ENCODE assay signal across 8 mouse cellular contexts in genomic region chr11:84794496-84795113, GRCm38 (mm10). TPM values are rescaled to one million over a fixed set of nuclear protein-coding genes. Genes with fewer than 3 reads are reported as not detected.
DNase-seq lines count a peak whose midpoint lies in the region; ATAC-seq and TF ChIP-seq lines count a peak whose summit lies in the region.

No protein-coding gene starts in this region.

- no peak for TF ChIP-seq POLR2A in heart, adult 2 months (IDR thresholded peaks at IDR 0.05; ENCODE audit: insufficient read depth, low read depth, low read length)
- TF ChIP-seq POLR2A in kidney, adult 2 months (IDR thresholded peaks at IDR 0.05; ENCODE audit: low read depth, low read length), result no peak

- H3K9me3 ChIP-seq in embryonic facial prominence, embryonic 10.5 days, result no peaks in the 10 kb centered on the region
- H3K9me3 ChIP-seq in limb, embryonic 10.5 days (replicated peaks), result no peaks in the 10 kb centered on the region; the same call in 1 of the 2 replicates
- H3K9me3 ChIP-seq in midbrain, embryonic 14.5 days (ENCODE audit: control insufficient read depth, low read length), result no peaks in the 10 kb centered on the region

- intact Hi-C loops in heart, adult 2 months (cut with DNase I), result loop anchor here (1.0 to 5.0 kb wide), 3 partner anchors 42 to 532 kb away; no protein-coding TSS in a partner anchor

- peak; percentile 36 for DNase-seq in ovary, postnatal 10 days (ENCODE audit: low spot score)
- no peak for DNase-seq in ovary, adult 18-20 months (ENCODE audit: low spot score)
- peak; percentile 86 for DNase-seq in embryonic facial prominence, embryonic 10.5 days (ENCODE audit: low spot score)
- peak; percentile 49 to 66 for DNase-seq in heart, adult 2 months
- peak; percentile 63 for DNase-seq in kidney, adult 2 months
- peak; percentile 87 for DNase-seq in limb, embryonic 10.5 days (ENCODE audit: low spot score)
- DNase-seq in midbrain, embryonic 14.5 days, result peak; percentile 94
- DNase-seq in spleen, postnatal 36 days (ENCODE audit: low spot score in 2 of 2), result peak; percentile 21 to 30

- H3K4me1 ChIP-seq in embryonic facial prominence, embryonic 10.5 days, result peaks cover 22% of the 10 kb centered on the region
- H3K4me1 ChIP-seq in heart, adult 2 months (ENCODE audit: control insufficient read depth, insufficient read depth, low read length), result no peaks in the 10 kb centered on the region
- no peaks in the 10 kb centered on the region for H3K4me1 ChIP-seq in kidney, adult 2 months (ENCODE audit: control insufficient read depth, insufficient read depth, low read length)
- H3K4me1 ChIP-seq in limb, embryonic 10.5 days, result peaks cover 28% of the 10 kb centered on the region
- peaks cover 17% of the 10 kb centered on the region; the same call in 1 of the 2 replicates for H3K4me1 ChIP-seq in midbrain, embryonic 14.5 days (ENCODE audit: control insufficient read depth, insufficient read depth, low read length)

- ATAC-seq in midbrain, embryonic 14.5 days (ENCODE audit: low FRiP score, low TSS enrichment), result peak; percentile 85; the same call in 1 of the 2 replicates

- no peaks in the 10 kb centered on the region for H3K36me3 ChIP-seq in embryonic facial prominence, embryonic 10.5 days (replicated peaks)
- H3K36me3 ChIP-seq in heart, adult 2 months (ENCODE audit: control insufficient read depth, insufficient read depth, low read length), result no peaks in the 10 kb centered on the region
- no peaks in the 10 kb centered on the region for H3K36me3 ChIP-seq in kidney, adult 2 months (ENCODE audit: control insufficient read depth, insufficient read depth, low read length)
- H3K36me3 ChIP-seq in limb, embryonic 10.5 days, result no peaks in the 10 kb centered on the region
- no peaks in the 10 kb centered on the region for H3K36me3 ChIP-seq in midbrain, embryonic 14.5 days (ENCODE audit: control insufficient read depth, insufficient read depth, low read length)

- TF ChIP-seq CTCF in heart, adult 2 months (IDR thresholded peaks at IDR 0.05), result peak; percentile 83
- TF ChIP-seq CTCF in kidney, adult 2 months (conservative IDR thresholded peaks at IDR 0.05; ENCODE audit: insufficient read depth, insufficient read length, low read depth, low read length), result peak; percentile 93

- H3K4me2 ChIP-seq in midbrain, embryonic 14.5 days (ENCODE audit: low read length), result peak overlapping the region; percentile 47

- H3K4me3 ChIP-seq in embryonic facial prominence, embryonic 10.5 days, result peak overlapping the region; percentile 9; the same call in 1 of the 2 replicates
- no peak overlapping the region for H3K4me3 ChIP-seq in heart, adult 2 months
- H3K4me3 ChIP-seq in kidney, adult 2 months (ENCODE audit: insufficient read depth, low read depth, low read length), result no peak overlapping the region
- H3K4me3 ChIP-seq in limb, embryonic 10.5 days, result no peak overlapping the region
- H3K4me3 ChIP-seq in midbrain, embryonic 14.5 days (replicated peaks; ENCODE audit: low read depth, low read length), result peak overlapping the region; percentile 13; the same call in 1 of the 2 replicates

- H3K79me2 ChIP-seq in heart, adult 2 months (replicated peaks; ENCODE audit: control insufficient read depth, insufficient read depth, low read length), result no peaks in the 10 kb centered on the region

- 12% methylated on average over 17 of the region's 17 CpGs for WGBS in embryonic facial prominence, embryonic 10.5 days
- 7% methylated on average over 17 of the region's 17 CpGs for WGBS in heart, adult 2 months
- 10% methylated on average over 17 of the region's 17 CpGs for WGBS in kidney, adult 2 months
- 18% methylated on average over 17 of the region's 17 CpGs for WGBS in limb, embryonic 10.5 days
- WGBS in midbrain, embryonic 14.5 days, result 7% methylated on average over 17 of the region's 17 CpGs

- 0 out of 2 replicates have a peak, but pooled peaks have one; percentile 36 for TF ChIP-seq EP300 in heart, adult 2 months (IDR thresholded peaks at IDR 0.05; ENCODE audit: insufficient read depth, low read depth, low read length)

- H3K9ac ChIP-seq in heart, adult 2 months (ENCODE audit: low read depth, low read length), result no peak overlapping the region
- peak overlapping the region; percentile 38; the same call in 1 of the 2 replicates for H3K9ac ChIP-seq in midbrain, embryonic 14.5 days (replicated peaks; ENCODE audit: low read length)

- no peak overlapping the region for H3K27ac ChIP-seq in embryonic facial prominence, embryonic 10.5 days (replicated peaks)
- no peak overlapping the region for H3K27ac ChIP-seq in heart, adult 2 months
- no peak overlapping the region for H3K27ac ChIP-seq in kidney, adult 2 months (ENCODE audit: insufficient read depth, low read depth, low read length)
- H3K27ac ChIP-seq in limb, embryonic 10.5 days, result peak overlapping the region; percentile 20; the same call in 1 of the 2 replicates
- peak overlapping the region; percentile 57 for H3K27ac ChIP-seq in midbrain, embryonic 14.5 days (replicated peaks; ENCODE audit: low read depth, low read length)

- H3K27me3 ChIP-seq in embryonic facial prominence, embryonic 10.5 days (replicated peaks; ENCODE audit: low read depth, poor library complexity, severe bottlenecking), result peaks cover 50% of the 10 kb centered on the region
- H3K27me3 ChIP-seq in heart, adult 2 months (ENCODE audit: control insufficient read depth, insufficient read depth, low read length), result no peaks in the 10 kb centered on the region
- H3K27me3 ChIP-seq in kidney, adult 2 months (replicated peaks; ENCODE audit: control insufficient read depth, insufficient read depth, low read length), result no peaks in the 10 kb centered on the region
- peaks cover 27% of the 10 kb centered on the region for H3K27me3 ChIP-seq in limb, embryonic 10.5 days (ENCODE audit: low read depth, poor library complexity, severe bottlenecking)
- H3K27me3 ChIP-seq in midbrain, embryonic 14.5 days (ENCODE audit: control insufficient read depth, insufficient read depth, low read length), result no peaks in the 10 kb centered on the region

RNA-seq across cellular contexts. Expression of gene Mrm1, which starts 24.7 kb away (rescaled TPM):
- polyA plus RNA-seq in embryonic facial prominence, embryonic 10.5 days (2016; fragmentation: Nextera tagmentation; extraction: Ambion mirVana), result 10.0 and 12.0 TPM in 2 replicates
- 10 to 100 TPM; 18.9 to 19.7 TPM for total RNA-seq in heart, adult 2 months (2021)
- polyA plus RNA-seq in heart, adult 2 months (2012; rRNA removed), result 14.7 and 28.1 TPM in 2 replicates
- 9.3 and 10.3 TPM in 2 replicates for polyA plus RNA-seq in kidney, adult 2 months (2012; rRNA removed)
- 8.3 and 9.4 TPM in 2 replicates for polyA plus RNA-seq in limb, embryonic 10.5 days (2016; fragmentation: Nextera tagmentation; extraction: Ambion mirVana)
- polyA plus RNA-seq in midbrain, embryonic 14.5 days (2014; fragmentation: Nextera tagmentation; extraction: Ambion mirVana), result 8.5 and 11.9 TPM in 2 replicates

RNA-seq across cellular contexts. Expression of gene Dhrs11, which starts 34.2 kb away (rescaled TPM):
- 10.4 and 11.8 TPM in 2 replicates for polyA plus RNA-seq in embryonic facial prominence, embryonic 10.5 days (2016; fragmentation: Nextera tagmentation; extraction: Ambion mirVana)
- 100 to 1,000 TPM in 1 of 2 experiments, 10 to 100 TPM in 1; 87.7 to 108 TPM for total RNA-seq in heart, adult 2 months (2021)
- 186 and 232 TPM in 2 replicates for polyA plus RNA-seq in heart, adult 2 months (2012; rRNA removed)
- polyA plus RNA-seq in kidney, adult 2 months (2012; rRNA removed), result 60.4 and 63.4 TPM in 2 replicates
- polyA plus RNA-seq in limb, embryonic 10.5 days (2016; fragmentation: Nextera tagmentation; extraction: Ambion mirVana), result 12.6 and 14.2 TPM in 2 replicates
- polyA plus RNA-seq in midbrain, embryonic 14.5 days (2014; fragmentation: Nextera tagmentation; extraction: Ambion mirVana), result 5.8 and 6.7 TPM in 2 replicates

Comparison
In these comparisons a context has a peak if more than half of its experiments do, and no peak if none do; other contexts are left out.
1. H3K27ac ChIP-seq: peak in limb, embryonic 10.5 days (single experiment) and midbrain, embryonic 14.5 days (single experiment); none in embryonic facial prominence, embryonic 10.5 days (single experiment), heart, adult 2 months (single experiment) and kidney, adult 2 months (single experiment).
2. H3K4me3 ChIP-seq: peak in embryonic facial prominence, embryonic 10.5 days (single experiment) and midbrain, embryonic 14.5 days (single experiment); none in heart, adult 2 months (single experiment), kidney, adult 2 months (single experiment) and limb, embryonic 10.5 days (single experiment).